Mouse (Mus musculus) thymus, adult 18-20 months (tissue): ENCODE results near the gene Plekhb2.
A peak's percentile ranks its signal among the peaks of the same experiment; 100 is the strongest.

Source experiments
- DNase-seq, 2 experiments: peaks; one replicate each; pipeline ENCODE4 v3.0.0; 2022; ENCODE audit warnings: mixed read lengths in 2 of 2

Plekhb2 gene

GRCm38 (mm10) chr1:34834904-34835303 lies 14.9 kb upstream of the Plekhb2 start:
- DNase-seq, result no peak

DNA sequence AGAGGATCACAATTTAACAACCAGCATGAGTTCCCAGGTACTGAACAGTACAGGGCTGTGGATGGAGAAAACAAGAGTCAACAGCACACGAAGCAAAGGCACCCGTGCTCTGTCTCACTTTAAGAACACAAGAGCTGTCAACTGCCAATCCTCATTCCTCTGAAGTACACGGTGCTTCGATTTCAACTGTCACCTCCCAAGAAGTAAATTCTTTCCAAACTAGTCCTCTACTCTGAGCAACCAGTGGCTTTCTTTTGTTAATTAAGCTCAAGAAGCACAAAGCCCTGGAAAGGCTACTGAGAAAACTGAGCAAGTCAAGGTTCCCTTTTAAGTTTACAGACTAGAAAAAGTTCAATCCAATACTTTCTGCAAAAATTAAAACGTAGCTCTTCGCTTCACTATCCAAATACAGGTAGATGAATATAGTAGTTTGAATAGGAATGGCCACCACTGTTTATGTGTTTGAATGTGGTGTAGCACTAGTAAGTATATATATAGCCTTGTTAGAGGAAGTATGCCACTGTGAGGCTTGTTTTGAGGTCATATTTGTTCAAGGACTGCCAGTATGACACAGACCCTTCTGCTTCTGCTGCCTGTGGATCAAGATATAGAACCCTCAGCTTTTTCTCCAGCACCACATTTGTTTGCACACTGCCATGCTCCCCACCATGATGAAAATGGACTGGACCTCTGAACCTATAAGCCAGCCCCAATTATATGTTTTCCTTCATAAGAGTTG lies 11.7 kb upstream of the Plekhb2 start:
- DNase-seq, result no peak

GRCm38 (mm10) chr1:34839241-34839640 lies 10.5 kb upstream of the Plekhb2 start:
- no peak for DNase-seq

- DNase-seq, result no peak
Measured at GRCm38 (mm10) chr1:34841709-34842388, 7.9 kb upstream of the Plekhb2 start.

GRCm38 (mm10) chr1:34842389-34842861 lies 7.4 kb upstream of the Plekhb2 start:
- peak; percentile 42 to 44 for DNase-seq

DNA sequence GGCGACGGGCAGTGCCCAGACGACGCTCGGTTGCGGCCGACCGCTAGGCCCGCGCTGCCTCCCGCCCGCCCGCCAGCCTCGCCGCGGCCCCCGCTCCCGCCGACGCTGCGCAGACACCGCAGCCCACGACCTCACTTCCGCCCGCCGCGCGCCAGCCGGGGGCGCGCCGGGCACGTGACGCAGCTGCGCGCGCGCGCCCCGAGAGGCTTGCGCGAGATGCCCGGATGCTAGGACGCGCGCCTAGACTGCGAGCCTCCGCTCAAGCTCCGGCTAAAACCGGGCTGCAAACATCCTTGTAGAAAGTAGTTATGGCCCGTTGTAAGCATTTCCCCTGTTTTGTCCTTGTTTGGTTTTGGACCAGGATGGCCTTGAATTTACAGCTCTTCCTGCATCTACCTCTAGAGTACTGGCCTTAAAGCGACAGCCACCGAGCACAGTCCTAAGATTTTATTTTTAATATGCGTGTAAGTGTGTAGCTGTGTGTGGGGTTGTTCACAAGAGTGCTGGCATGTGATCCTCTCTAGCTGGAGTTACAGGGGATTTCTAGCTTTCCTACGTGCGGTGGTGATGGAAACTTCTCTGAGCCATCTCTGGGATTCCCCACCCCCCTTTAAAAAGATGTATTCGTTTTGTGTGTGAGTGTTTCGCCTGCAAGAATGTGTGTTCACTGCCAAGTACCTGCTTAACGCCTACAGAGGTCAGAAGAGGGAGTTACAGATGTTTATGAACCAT lies 6.7 kb upstream of the Plekhb2 start, which contains the start of gene Fam168b:
Gene Fam168b (minus strand): TSS at position 179 of the 732 bp plus-strand sequence.
- peak; percentile 74 to 79 for DNase-seq

DNA sequence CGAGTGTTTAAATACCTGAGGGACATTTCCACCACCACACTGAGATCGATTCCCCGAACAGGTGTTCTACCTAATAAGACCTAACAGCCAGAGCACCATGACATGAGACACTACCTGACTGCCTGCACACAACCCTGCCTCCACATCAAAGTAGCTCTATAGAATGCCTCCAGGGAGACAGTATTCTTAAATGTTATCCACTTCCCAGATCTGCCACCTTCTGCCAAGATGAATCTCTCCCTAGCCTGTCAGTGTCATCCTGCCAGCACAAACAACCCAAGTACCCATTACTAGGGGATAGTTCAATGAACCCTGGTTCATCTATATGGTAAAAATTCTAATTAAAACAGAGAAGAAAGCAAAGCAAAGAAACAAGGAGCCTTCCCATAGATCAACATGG lies 2.7 kb upstream of the Plekhb2 start:
- DNase-seq, result no peak

- no peak for DNase-seq
Measured at GRCm38 (mm10) chr1:34850343-34851136, 764 bp downstream of the Plekhb2 start.

GRCm38 (mm10) chr1:34851562-34851961 lies 1.8 kb downstream of the Plekhb2 start:
- peak in 1 of 2 experiments; percentile 29 for DNase-seq

- DNase-seq, result no peak
Measured at GRCm38 (mm10) chr1:34852116-34852878, 2.5 kb downstream of the Plekhb2 start.

- no peak for DNase-seq
Measured at GRCm38 (mm10) chr1:34853786-34854185, 4.0 kb downstream of the Plekhb2 start.

GRCm38 (mm10) chr1:34855056-34855739 lies 5.4 kb downstream of the Plekhb2 start:
- DNase-seq, result no peak

- DNase-seq, result no peak
Measured at GRCm38 (mm10) chr1:34858671-34859070, 8.9 kb downstream of the Plekhb2 start.

DNA sequence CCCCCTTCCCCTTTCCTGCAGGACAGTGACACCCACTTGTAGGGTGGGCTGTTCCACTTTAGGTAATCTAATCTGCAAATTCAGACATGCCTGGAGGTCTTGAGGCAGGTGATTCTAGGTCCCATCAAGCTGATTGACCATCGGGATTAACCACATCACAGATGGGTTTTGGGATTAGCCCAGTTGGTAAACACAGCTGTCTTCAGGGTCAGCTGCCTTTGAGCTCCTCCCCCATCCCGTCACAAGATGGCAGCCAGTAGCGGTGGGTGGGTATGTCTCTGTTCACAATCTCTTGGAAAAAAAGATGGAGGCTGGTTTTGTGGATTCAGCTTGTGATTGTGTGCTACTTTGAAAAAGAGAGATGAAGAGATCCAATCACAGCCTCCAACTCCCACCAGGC lies 10.0 kb downstream of the Plekhb2 start:
- DNase-seq, result no peak

GRCm38 (mm10) chr1:34860205-34860604 lies 10.4 kb downstream of the Plekhb2 start:
- no peak for DNase-seq

GRCm38 (mm10) chr1:34862877-34863276 lies 13.1 kb downstream of the Plekhb2 start:
- no peak for DNase-seq

GRCm38 (mm10) chr1:34863323-34863722 lies 13.5 kb downstream of the Plekhb2 start:
- no peak for DNase-seq

- no peak for DNase-seq
Measured at GRCm38 (mm10) chr1:34864243-34864642, 14.5 kb downstream of the Plekhb2 start.

- DNase-seq, result no peak
Measured at GRCm38 (mm10) chr1:34865866-34866265, 16.1 kb downstream of the Plekhb2 start.

DNA sequence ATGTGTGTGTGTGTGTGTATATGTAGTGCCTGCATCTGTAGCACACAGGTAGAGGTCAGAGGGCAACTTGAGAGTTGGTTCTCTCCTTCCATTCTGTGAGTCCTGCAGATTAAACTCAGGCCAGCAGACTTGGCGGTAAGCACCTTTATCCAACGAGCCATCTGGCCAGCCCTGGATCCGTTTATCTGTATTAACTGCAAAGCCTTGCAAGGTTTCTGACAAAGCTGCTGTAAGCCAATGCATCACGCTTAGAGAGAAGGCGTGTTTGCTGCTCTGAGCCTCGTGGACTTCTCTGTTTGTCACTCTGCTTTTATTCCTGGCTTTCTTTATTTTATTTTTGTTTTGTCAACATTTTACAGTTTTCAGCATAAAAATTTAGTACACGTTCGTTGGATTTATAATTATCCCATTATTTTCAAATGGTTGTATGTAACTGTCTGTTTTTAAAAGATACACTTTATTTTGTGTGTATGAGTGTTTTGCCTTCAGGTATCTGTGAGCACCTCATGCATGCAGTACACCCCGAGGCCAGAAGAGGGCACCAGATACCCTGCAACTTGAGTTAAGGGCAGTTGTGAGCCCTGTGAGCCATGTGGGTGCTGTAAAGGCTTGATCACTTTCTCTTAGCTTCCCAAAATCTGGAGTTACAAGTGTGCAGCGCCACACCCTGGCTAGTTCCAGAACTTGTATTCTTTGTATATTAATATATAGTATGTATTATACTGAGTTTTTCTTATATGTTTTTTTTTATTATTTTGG lies 17.2 kb downstream of the Plekhb2 start:
- peak; percentile 81 to 84 for DNase-seq
